Mouse (Mus musculus) embryonic facial prominence, embryonic 12.5 days (tissue): ENCODE data around the gene Tagap1. TPM values are rescaled to one million over a fixed set of nuclear protein-coding genes. Genes with fewer than 3 reads are reported as not detected.
"Not testable (repeated sequence)": the region's sequence is repeated elsewhere in the genome, so short reads cannot be mapped to it uniquely, and the experiment has no call there.

Source experiments
- ATAC-seq: fragments of 200-750 bp; cut with Nextera tagmentation; 2 replicates; pipeline ENCODE4 v1.8.0; 2017; ENCODE audit not compliant: insufficient number of reproducible peaks, insufficient read depth, low FRiP score, low TSS enrichment
- H3K27ac ChIP-seq: fragments of 300-500 bp; sonication (generic); 2 replicates; pipeline ENCODE4 v1.5.1; 2016; ENCODE audit warnings: mild to moderate bottlenecking
- H3K27me3 ChIP-seq: fragments of 300-500 bp; sonication (generic); 2 replicates; pipeline ENCODE4 v1.6.1; 2016; ENCODE audit warnings: mild to moderate bottlenecking, moderate library complexity
- H3K36me3 ChIP-seq: fragments of 300-500 bp; sonication (generic); 2 replicates; pipeline ENCODE4 v1.6.1; 2016; ENCODE audit warnings: mild to moderate bottlenecking
- H3K4me1 ChIP-seq: fragments of 300-500 bp; sonication (generic); 2 replicates; pipeline ENCODE4 v1.6.1; 2016
- H3K4me2 ChIP-seq: fragments of 300-500 bp; sonication (generic); replicated peaks from 2 replicates; pipeline ENCODE4 v1.6.1; 2016; ENCODE audit warnings: mild to moderate bottlenecking, moderate library complexity
- H3K4me3 ChIP-seq: fragments of 300-500 bp; sonication (generic); 2 replicates; pipeline ENCODE4 v1.5.1; 2016; ENCODE audit warnings: mild to moderate bottlenecking
- H3K9ac ChIP-seq: fragments of 300-500 bp; sonication (generic); 2 replicates; pipeline ENCODE4 v1.6.1; 2016; ENCODE audit warnings: mild to moderate bottlenecking, moderate library complexity
- H3K9me3 ChIP-seq: fragments of 300-500 bp; sonication (generic); 2 replicates; pipeline ENCODE4 v1.6.1; 2016; ENCODE audit warnings: mild to moderate bottlenecking, moderate library complexity
- WGBS: fragments of 180-500 bp; shearing (Covaris S2); methylation state at CpG from one replicate; pipeline ENCODE4 v1.1.7; 2016; 5-methylcytosine and 5-hydroxymethylcytosine counted together
- polyA plus RNA-seq: library from polyadenylated mRNA; unstranded; fragments of >200 nt; fragmentation: Nextera tagmentation; extraction: Ambion mirVana; gene quantifications from 2 replicates; pipeline ENCODE4 v1.2.1, GENCODE M21; 2016

The Tagap1 gene
- polyA plus RNA-seq, 1 experiment from 2014 or later, result 61.1 TPM

- Histone ChIP-seq H3K4me2 (peak overlapping the region; percentile 47), H3K4me3 (peak overlapping the region; percentile 51)
- not testable (repeated sequence) for H3K36me3 ChIP-seq, H3K4me1 ChIP-seq, H3K9ac ChIP-seq, H3K27ac ChIP-seq, H3K9me3 ChIP-seq, H3K27me3 ChIP-seq, ATAC-seq
- WGBS, result 21% methylated on average over 5 of the region's 5 CpGs
Measured at GRCm38 (mm10) chr17:6979380-6979779, 18.4 kb upstream of the Tagap1 start.

GRCm38 (mm10) chr17:6978287-6979248 lies 17.6 kb upstream of the Tagap1 start, which contains the start of gene Gm49721:
Gene Gm49721, plus strand, starts transcription at chr17:6978904.
- WGBS, result 2% methylated on average over 44 of the region's 68 CpGs
- Histone ChIP-seq H3K4me3 (peak within 1 kb of the TSS; percentile 51), H3K27ac (0 out of 2 replicates have a peak within 1 kb of the TSS, but pooled peaks have one; percentile 50), H3K4me2 (peak within 1 kb of the TSS; percentile 47), H3K9ac (peak within 1 kb of the TSS; percentile 65)
- H3K27me3 ChIP-seq, H3K4me1 ChIP-seq, H3K36me3 ChIP-seq, H3K9me3 ChIP-seq: not testable (repeated sequence)
- peak; percentile 93 for ATAC-seq

- H3K9me3 ChIP-seq, H3K27me3 ChIP-seq, H3K4me2 ChIP-seq, H3K4me1 ChIP-seq, H3K36me3 ChIP-seq, H3K9ac ChIP-seq, H3K4me3 ChIP-seq, ATAC-seq, H3K27ac ChIP-seq: not testable (repeated sequence)
- WGBS, result 62% methylated on average over 3 of the region's 3 CpGs
Measured at GRCm38 (mm10) chr17:6974985-6975384, 14.0 kb upstream of the Tagap1 start.

- 70% methylated on average over 4 of the region's 4 CpGs for WGBS
- H3K9me3 ChIP-seq, H3K9ac ChIP-seq, ATAC-seq, H3K4me3 ChIP-seq, H3K4me1 ChIP-seq, H3K36me3 ChIP-seq, H3K4me2 ChIP-seq, H3K27ac ChIP-seq, H3K27me3 ChIP-seq: not testable (repeated sequence)
Measured at GRCm38 (mm10) chr17:6972836-6973396, 12.0 kb upstream of the Tagap1 start.

GRCm38 (mm10) chr17:6971238-6971637 lies 10.3 kb upstream of the Tagap1 start:
- H3K4me1 ChIP-seq, H3K36me3 ChIP-seq, H3K9ac ChIP-seq, H3K27me3 ChIP-seq, H3K4me2 ChIP-seq, H3K4me3 ChIP-seq, ATAC-seq, H3K27ac ChIP-seq, H3K9me3 ChIP-seq: not testable (repeated sequence)
- WGBS, result 77% methylated on average over 8 of the region's 8 CpGs

GRCm38 (mm10) chr17:6970334-6970733 lies 9.4 kb upstream of the Tagap1 start, which contains the start of gene Rnaset2b:
Gene Rnaset2b, plus strand, starts transcription at chr17:6970634.
- not testable (repeated sequence) for H3K4me3 ChIP-seq, H3K36me3 ChIP-seq, H3K9ac ChIP-seq, H3K27me3 ChIP-seq, H3K4me1 ChIP-seq, H3K9me3 ChIP-seq, ATAC-seq, H3K27ac ChIP-seq, H3K4me2 ChIP-seq
- 100% methylated on average over 1 of the region's 8 CpGs for WGBS

- not testable (repeated sequence) for ATAC-seq, H3K27me3 ChIP-seq, H3K9me3 ChIP-seq, H3K4me3 ChIP-seq, H3K4me2 ChIP-seq, H3K36me3 ChIP-seq, H3K9ac ChIP-seq, H3K4me1 ChIP-seq, H3K27ac ChIP-seq
- no CpG with 5 or more reads among the region's 1 CpGs for WGBS
Measured at GRCm38 (mm10) chr17:6967673-6968072, 6.7 kb upstream of the Tagap1 start.

GRCm38 (mm10) chr17:6965364-6965763 lies 4.4 kb upstream of the Tagap1 start:
- 19% methylated on average over 6 of the region's 6 CpGs for WGBS

GRCm38 (mm10) chr17:6962936-6963335 lies 2.0 kb upstream of the Tagap1 start:
- H3K4me3 ChIP-seq, H3K4me1 ChIP-seq, H3K36me3 ChIP-seq, H3K27ac ChIP-seq, H3K9me3 ChIP-seq, H3K9ac ChIP-seq, H3K27me3 ChIP-seq, H3K4me2 ChIP-seq, ATAC-seq: not testable (repeated sequence)
- 77% methylated on average over 4 of the region's 4 CpGs for WGBS

More at GRCm38 (mm10) chr17:6965364-6965763, 4.4 kb upstream of the Tagap1 start:
- not testable (repeated sequence) for ATAC-seq, H3K36me3 ChIP-seq, H3K9ac ChIP-seq, H3K4me1 ChIP-seq, H3K4me3 ChIP-seq, H3K4me2 ChIP-seq, H3K27ac ChIP-seq, H3K27me3 ChIP-seq, H3K9me3 ChIP-seq

- H3K4me2 ChIP-seq, H3K4me1 ChIP-seq, H3K9me3 ChIP-seq, ATAC-seq, H3K9ac ChIP-seq, H3K27me3 ChIP-seq, H3K4me3 ChIP-seq, H3K36me3 ChIP-seq, H3K27ac ChIP-seq: not testable (repeated sequence)
- 67% methylated on average over 4 of the region's 6 CpGs for WGBS
Measured at GRCm38 (mm10) chr17:6962339-6962738, 1.4 kb upstream of the Tagap1 start.

- H3K4me3 ChIP-seq, result peak overlapping the region; percentile 20; the same call in 1 of the 2 replicates
- H3K27ac ChIP-seq, H3K27me3 ChIP-seq, H3K9ac ChIP-seq, H3K9me3 ChIP-seq, H3K36me3 ChIP-seq, H3K4me1 ChIP-seq: not testable (repeated sequence)
- ATAC-seq, result peak; percentile 91
- WGBS, result 2% methylated on average over 21 of the region's 48 CpGs
- H3K4me2 ChIP-seq, result peak overlapping the region; percentile 39
Measured at GRCm38 (mm10) chr17:6961181-6962000, 435 bp upstream of the Tagap1 start.
